Mouse (Mus musculus) liver, postnatal 0 days (tissue): ENCODE data around the gene Tcte1.

Experiments
- CTCF ChIP-seq: sonication (generic); IDR thresholded peaks from 2 replicates; pipeline ENCODE4 v1.5.1; 2016; ENCODE audit warnings: antibody characterized with exemption, low read depth
- EP300 ChIP-seq: IDR thresholded peaks from 2 replicates; pipeline ENCODE4 v1.6.1; 2016; ENCODE audit warnings: antibody characterized with exemption, low read depth, mild to moderate bottlenecking

GRCm38 (mm10) chr17:45530346-45530782 lies 7.1 kb downstream of the Tcte1 start:
- TF ChIP-seq CTCF: no peak
- TF ChIP-seq EP300: no peak
